Mouse (Mus musculus) neutrophil, adult 5-6 weeks (primary cell): ENCODE measurements around the gene Dlg5. TPM values are rescaled to one million over a fixed set of nuclear protein-coding genes. Genes with fewer than 3 reads are reported as not detected.

Source experiments
- ATAC-seq: fragments of 151-379, 151-347 bp; 2 replicates; pipeline ENCODE4 v1.8.0; 2017; ENCODE audit warnings: mild to moderate bottlenecking, moderate TSS enrichment; ENCODE audit not compliant: insufficient number of reproducible peaks, poor library complexity, low FRiP score, severe bottlenecking; ENCODE audit errors: extremely low read depth
- total RNA-seq: library from RNA; stranded (forward); fragments of 200-1000 nt; gene quantifications from 2 replicates; pipeline ENCODE4 v1.2.3, GENCODE M21; 2017

Dlg5 gene
- total RNA-seq, 1 experiment from 2014 or later, result not detected

DNA sequence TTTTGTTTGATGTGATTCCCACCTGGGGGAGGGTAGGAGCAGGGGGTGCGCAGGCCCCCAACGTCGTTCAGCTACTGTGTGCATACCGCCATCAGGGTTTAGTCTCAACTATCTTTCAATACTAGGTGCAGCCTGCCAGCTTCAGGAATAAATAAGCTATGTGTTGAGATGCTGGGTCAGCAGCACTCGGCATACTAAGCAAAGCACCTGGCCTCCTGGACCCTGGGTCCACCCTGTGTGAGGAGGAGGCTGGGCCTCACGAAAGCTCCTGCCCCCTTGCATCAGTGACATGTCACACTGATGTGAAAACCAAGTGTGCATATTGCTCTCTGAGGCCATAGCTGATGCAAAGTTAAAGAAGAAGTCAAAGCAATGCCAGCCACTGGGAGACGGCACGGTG lies 42.5 kb downstream of the Dlg5 start:
- no peak for ATAC-seq

DNA sequence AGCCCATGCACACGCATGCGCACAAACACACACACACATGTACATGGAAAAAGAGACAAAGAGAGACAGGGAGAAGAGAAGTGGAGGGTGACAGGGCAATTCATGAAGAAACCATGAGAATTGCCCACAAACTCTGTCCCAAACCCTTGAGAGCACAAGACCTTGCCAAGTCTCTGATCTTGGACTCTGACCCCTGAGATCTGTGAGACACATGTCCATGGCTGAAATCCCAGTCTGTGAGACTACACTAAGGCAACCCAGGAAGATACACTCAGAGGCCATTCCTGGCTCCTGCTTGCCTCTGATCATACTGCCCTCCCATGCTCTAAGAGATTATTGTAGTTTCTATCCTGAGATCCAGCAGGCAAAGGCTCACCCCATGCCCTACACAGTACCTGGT lies 44.9 kb downstream of the Dlg5 start:
- ATAC-seq, result no peak

DNA sequence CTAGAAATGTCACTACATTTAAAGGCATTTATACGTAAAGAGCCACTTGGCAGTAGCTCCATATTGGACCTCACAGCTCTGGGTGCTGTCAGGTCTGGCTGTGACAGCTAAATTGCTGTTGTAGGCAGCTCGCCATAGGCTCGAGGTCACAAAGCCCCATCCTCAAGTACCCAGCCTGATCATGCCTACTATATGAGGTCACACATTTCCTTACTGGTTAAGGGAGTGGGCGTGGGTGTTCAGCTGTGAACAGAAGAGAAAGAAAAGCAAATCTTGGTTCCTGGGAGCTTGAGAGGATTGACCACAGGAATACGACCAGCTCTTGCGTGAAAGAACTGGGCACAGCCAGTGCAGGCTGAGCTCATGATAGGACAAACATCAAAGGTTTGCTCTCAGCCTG lies 46.0 kb downstream of the Dlg5 start:
- no peak for ATAC-seq

GRCm38 (mm10) chr14:24197865-24198264 lies 47.9 kb downstream of the Dlg5 start:
- no peak for ATAC-seq

DNA sequence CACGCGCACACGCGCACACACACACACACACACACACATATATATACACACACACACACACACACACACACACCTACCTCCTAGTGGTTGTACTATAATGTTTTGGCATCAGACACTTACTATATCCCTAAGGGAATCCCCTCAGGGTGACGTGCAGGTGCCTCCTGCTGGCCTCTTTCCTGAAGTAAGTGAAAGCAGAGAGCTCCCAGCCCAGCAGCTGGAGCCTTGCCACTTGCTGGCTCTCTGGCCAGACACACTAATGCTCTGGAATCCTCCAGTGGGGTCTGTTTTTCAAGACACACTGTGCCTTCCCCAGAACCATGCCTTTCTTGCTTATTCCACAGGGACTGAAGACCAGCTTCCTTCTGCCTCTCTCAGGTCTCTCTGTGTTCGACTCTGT lies 48.8 kb downstream of the Dlg5 start:
- no peak for ATAC-seq

GRCm38 (mm10) chr14:24190131-24190530 lies 55.6 kb downstream of the Dlg5 start:
- no peak for ATAC-seq

DNA sequence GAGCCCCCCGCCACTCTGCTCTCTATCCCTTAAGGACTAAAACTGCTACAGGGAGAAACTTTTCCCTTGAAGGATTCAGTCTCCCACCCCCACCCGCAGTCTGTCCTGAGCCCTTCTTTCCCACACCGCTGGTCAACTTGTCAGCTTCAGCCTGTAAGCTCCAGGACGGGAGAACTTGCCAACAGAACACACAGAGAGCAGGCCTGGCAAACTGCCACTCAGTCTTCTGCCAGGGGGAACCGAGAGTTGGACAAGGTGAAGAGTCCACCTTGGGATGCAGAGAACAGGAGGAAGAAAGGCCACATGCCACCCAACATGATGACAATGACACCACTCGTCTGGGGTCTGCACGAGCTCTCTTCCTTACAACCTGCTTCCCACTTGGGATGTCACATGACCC lies 56.1 kb downstream of the Dlg5 start:
- no peak for ATAC-seq

- ATAC-seq, result no peak
Measured at GRCm38 (mm10) chr14:24185514-24185913, 60.2 kb downstream of the Dlg5 start.

DNA sequence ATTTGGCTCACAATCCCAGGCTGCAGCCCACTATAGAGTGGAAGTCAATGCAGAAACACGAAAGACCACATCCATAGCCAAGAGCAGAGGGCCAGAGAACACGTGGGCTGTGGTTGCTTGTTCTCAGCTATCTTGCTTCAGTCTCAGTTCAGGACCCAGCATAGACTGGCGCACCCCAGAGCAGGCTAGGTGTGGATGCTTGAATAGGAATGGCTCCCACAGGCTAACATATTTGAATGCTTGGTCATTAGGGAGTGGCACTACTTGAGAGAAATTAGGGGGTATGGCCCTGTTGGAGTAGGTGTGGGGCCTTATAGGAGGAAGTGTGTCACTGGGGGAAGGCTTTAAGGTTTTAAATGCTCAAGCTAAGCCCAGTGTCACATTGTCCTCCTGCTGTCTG lies 62.8 kb downstream of the Dlg5 start:
- no peak for ATAC-seq

DNA sequence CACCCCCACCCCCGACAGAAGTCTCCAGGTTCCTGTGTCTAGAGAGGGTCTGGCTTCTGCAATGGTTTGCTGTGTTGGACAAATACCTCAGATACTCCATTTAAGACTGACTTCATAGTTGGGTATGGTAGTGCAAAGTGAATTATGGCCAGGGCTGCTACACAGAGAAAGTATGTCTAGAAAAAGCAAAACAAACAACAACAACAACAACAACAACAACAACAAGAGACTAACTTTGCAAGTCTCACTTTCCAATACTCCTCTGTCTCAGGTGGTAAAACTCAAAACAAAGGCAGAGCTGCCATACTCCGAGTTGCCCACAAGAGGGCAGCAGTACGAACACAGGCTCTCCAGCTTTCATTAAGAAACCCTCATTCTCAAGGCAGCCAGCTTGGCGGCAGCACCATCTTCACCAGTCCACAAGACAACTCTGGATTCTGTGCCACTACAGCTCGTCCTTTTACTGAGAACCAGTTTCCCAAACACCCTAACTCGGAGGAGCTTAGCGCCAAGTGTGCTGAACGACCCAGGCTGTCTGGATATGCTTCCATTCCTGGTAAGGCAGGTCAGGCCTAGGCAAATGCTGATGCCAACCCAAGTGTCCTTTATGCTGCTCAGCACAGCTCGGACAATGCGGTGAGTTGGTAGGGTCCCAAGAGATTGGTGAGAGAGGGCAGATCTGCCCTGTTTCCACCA lies 63.8 kb downstream of the Dlg5 start:
- no peak for ATAC-seq

- no peak for ATAC-seq
Measured at GRCm38 (mm10) chr14:24179466-24179991, 66.2 kb downstream of the Dlg5 start.

- ATAC-seq, result no peak
Measured at GRCm38 (mm10) chr14:24176609-24177008, 69.1 kb downstream of the Dlg5 start.

- no peak for ATAC-seq
Measured at GRCm38 (mm10) chr14:24173326-24173725, 72.4 kb downstream of the Dlg5 start.

- no peak for ATAC-seq
Measured at GRCm38 (mm10) chr14:24171639-24172311, 73.9 kb downstream of the Dlg5 start.

DNA sequence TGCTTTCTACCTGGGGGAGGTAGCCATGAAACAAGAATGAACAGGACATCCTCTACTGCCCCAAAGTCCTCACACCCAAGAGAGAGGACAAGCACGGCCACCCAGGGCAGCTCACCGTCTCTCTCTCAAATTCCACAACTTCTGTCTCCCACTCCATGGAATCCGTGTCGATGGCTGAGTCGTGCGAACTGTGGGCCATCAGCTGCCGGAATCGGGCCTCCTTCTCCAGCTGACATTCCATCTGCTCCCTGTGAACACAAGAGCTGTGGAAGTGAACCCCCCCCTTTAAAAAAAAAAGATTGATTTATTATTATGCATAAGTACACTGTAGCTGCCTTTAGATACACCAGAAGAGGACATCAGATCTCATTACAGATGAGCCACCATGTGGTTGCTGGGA lies 79.7 kb downstream of the Dlg5 start:
- no peak for ATAC-seq

DNA sequence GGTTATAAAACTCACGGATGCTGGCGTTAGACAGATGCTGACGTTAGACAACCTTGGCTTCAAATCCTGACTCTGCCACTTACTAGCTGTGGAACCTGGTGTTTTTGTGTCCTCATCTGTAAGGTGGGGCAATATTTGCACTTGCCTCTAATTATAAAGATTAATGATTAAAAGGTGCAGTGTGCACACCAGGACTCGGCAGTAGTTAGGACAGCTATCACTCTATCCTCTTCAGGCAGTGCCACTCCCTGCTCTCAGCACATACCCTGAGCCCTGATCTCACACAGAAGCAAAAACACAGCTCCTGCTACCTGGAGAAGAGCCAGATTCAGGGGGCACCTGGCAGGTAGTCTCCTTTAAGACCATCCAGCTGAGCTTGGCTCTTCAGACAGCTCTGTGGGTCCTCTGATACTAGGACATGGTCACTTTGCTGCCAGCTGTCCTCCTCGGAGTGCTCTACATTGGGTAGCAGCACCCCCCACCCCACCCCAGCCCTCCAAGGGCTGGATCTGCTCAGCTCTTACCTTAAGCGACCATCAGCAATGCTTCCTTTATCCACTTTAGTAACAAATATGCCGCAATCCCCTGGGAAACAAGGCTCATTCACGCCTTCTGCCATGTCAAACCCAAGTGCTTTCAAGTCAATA lies 80.9 kb downstream of the Dlg5 start:
- ATAC-seq, result no peak

DNA sequence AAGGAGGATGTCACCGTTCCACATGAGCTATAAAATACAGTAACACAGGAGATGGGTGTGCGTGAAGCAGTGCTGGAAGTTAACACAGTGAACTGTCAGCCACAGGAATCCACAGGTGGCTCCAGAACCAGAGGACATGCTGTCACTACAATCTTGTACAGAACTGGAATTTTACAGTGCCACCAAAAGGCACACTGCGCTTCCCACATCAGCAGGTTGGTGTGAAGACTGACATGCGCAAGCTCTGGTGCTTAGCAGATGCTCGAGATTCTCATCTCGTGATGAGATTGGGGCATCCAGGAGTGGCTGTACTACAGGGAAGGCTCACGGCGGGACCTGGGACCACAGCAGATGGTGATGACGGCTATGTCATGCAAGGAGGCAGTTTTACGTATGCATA lies 82.9 kb downstream of the Dlg5 start:
- ATAC-seq, result no peak

DNA sequence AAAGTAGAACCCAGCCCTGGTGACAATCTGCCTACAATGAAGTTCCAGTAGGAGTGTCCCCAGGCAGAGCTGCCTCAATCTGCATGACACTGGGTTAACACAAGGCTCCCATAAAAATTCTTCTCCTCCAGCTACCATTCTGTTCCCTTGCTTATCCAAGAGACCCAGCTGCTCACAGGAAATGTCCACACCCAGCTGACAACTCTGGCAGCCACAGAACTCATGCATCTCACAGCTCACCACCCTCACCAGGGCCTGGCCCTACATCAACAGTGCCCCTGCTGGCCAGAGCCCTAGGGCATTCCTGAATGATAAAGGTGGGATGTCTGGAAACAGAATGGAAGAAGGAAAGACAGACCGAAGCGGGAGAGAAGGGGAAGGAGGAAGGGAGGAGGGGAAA lies 96.8 kb downstream of the Dlg5 start:
- ATAC-seq, result no peak

DNA sequence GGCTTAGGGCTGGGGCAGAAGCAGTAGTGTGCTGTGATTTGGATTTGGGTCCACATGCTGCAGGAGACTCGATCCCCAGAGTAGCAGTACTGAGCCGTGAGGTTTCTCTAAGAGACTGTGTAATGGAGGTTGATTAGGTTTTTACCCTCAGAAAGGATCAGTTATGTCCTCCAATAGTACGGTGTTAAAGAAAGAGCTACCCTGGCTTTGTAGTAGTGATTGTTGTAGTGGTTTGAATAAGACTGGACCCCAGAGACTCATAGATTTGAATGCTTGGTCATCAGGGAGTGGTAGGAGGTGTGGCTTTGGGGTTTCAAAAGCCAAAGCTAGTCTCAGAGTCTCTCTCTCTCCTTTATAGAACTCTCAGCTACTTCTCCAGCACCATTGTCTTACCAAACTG lies 100.9 kb downstream of the Dlg5 start:
- ATAC-seq, result no peak

- ATAC-seq, result no peak
Measured at GRCm38 (mm10) chr14:24144421-24144820, 101.3 kb downstream of the Dlg5 start.
